Mouse (Mus musculus): ENCODE measurements around the gene Klf1. TPM values are rescaled to one million over a fixed set of nuclear protein-coding genes. Genes with fewer than 3 reads are reported as not detected.

Gene Klf1
- polyA plus RNA-seq, 1 experiment from 2014 or later = 0.56 TPM

- H3K27me3 ChIP-seq (replicated peaks; ENCODE audit: control insufficient read depth, insufficient read depth, low read length) = no peaks in the 10 kb centered on the region
- H3K9ac ChIP-seq (ENCODE audit: low read depth, low read length) = no peak overlapping the region
- no peak overlapping the region for H3K4me3 ChIP-seq (ENCODE audit: low read depth, low read length)
- H3K27ac ChIP-seq (ENCODE audit: low read depth, low read length) = no peak overlapping the region
- peaks cover 7% of the 10 kb centered on the region; the same call in 1 of the 2 replicates for H3K4me1 ChIP-seq (replicated peaks; ENCODE audit: control insufficient read depth, insufficient read depth, low read length)
- peak overlapping the region; percentile 82 for H3K4me2 ChIP-seq (replicated peaks; ENCODE audit: low read depth)
- H3K9me3 ChIP-seq (ENCODE audit: control insufficient read depth) = no peaks in the 10 kb centered on the region
- peaks cover 16% of the 10 kb centered on the region; the same call in 1 of the 2 replicates for H3K36me3 ChIP-seq (ENCODE audit: control insufficient read depth, insufficient read depth)
- no peak for TF ChIP-seq CTCF (IDR thresholded peaks at IDR 0.05; ENCODE audit: low read depth)
- 73% methylated on average over 4 of the region's 4 CpGs for WGBS
- no peak for ATAC-seq
Observed at GRCm38 (mm10) chr8:84873016-84873415, 28.7 kb upstream of the Klf1 start.

GRCm38 (mm10) chr8:84874339-84874738, 27.4 kb upstream of the Klf1 start:
- TF ChIP-seq CTCF (IDR thresholded peaks at IDR 0.05; ENCODE audit: low read depth) = no peak
- 83% methylated on average over 3 of the region's 3 CpGs for WGBS
- no peak for ATAC-seq
- H3K4me3 ChIP-seq (ENCODE audit: low read depth, low read length) = no peak overlapping the region
- no peak overlapping the region for H3K4me2 ChIP-seq (replicated peaks; ENCODE audit: low read depth)
- H3K27ac ChIP-seq (ENCODE audit: low read depth, low read length) = no peak overlapping the region
- H3K4me1 ChIP-seq (replicated peaks; ENCODE audit: control insufficient read depth, insufficient read depth, low read length) = peaks cover 7% of the 10 kb centered on the region; the same call in 1 of the 2 replicates
- no peak overlapping the region for H3K9ac ChIP-seq (ENCODE audit: low read depth, low read length)
- H3K27me3 ChIP-seq (replicated peaks; ENCODE audit: control insufficient read depth, insufficient read depth, low read length) = no peaks in the 10 kb centered on the region
- peaks cover 3% of the 10 kb centered on the region; the same call in 1 of the 2 replicates for H3K36me3 ChIP-seq (ENCODE audit: control insufficient read depth, insufficient read depth)
- H3K9me3 ChIP-seq (ENCODE audit: control insufficient read depth) = no peaks in the 10 kb centered on the region

DNA sequence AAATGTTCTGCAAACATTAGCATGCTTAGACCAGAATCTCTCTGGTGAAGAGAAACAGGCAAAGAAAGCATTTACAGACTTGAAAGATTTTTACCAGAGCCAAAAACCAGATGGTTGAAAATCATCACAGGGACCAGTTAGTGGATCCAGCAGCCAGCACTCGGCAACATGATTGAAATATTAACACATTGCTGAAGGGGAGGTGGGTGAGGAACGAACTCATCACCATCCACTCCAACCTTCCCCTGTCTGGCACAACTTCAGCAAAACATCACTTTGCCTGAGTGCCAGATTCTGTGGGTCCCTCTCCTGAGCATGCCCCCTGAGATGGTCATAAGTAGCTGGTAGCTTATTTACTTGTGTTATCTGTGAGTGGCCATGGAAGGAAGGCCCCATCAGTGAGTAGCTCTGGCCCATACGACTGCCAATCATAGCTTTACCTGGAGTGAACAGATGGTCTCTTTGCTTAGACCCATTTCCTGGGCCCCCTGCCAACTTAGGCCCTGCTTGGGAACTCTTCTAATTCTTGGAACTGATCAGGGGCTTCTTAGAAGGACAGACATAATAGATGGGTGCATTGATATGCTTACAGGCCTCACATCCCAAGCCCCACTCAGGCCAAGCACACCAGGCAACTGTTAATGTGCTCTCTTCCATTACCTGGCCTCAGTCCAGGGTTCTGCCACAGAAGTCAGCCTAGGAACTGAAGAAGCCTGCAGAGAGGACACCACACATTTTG, 24.3 kb upstream of the Klf1 start:
- Histone ChIP-seq H3K4me2 (replicated peaks; ENCODE audit: low read depth) (no peak overlapping the region), H3K4me3 (ENCODE audit: low read depth, low read length) (no peak overlapping the region), H3K27me3 (replicated peaks; ENCODE audit: control insufficient read depth, insufficient read depth, low read length) (no peaks in the 10 kb centered on the region), H3K4me1 (replicated peaks; ENCODE audit: control insufficient read depth, insufficient read depth, low read length) (peaks cover 3% of the 10 kb centered on the region; the same call in 1 of the 2 replicates), H3K36me3 (ENCODE audit: control insufficient read depth, insufficient read depth) (no peaks in the 10 kb centered on the region), H3K9me3 (ENCODE audit: control insufficient read depth) (no peaks in the 10 kb centered on the region), H3K9ac (ENCODE audit: low read depth, low read length) (no peak overlapping the region), H3K27ac (ENCODE audit: low read depth, low read length) (no peak overlapping the region)
- ATAC-seq = no peak
- TF ChIP-seq CTCF (IDR thresholded peaks at IDR 0.05; ENCODE audit: low read depth) = no peak
- WGBS = 83% methylated on average over 3 of the region's 3 CpGs

- H3K4me3 ChIP-seq (ENCODE audit: low read depth, low read length) = no peak overlapping the region
- WGBS = 84% methylated on average over 1 of the region's 1 CpGs
- no peak for TF ChIP-seq CTCF (IDR thresholded peaks at IDR 0.05; ENCODE audit: low read depth)
- no peaks in the 10 kb centered on the region for H3K4me1 ChIP-seq (replicated peaks; ENCODE audit: control insufficient read depth, insufficient read depth, low read length)
- no peak overlapping the region for H3K9ac ChIP-seq (ENCODE audit: low read depth, low read length)
- ATAC-seq = no peak
- H3K27me3 ChIP-seq (replicated peaks; ENCODE audit: control insufficient read depth, insufficient read depth, low read length) = no peaks in the 10 kb centered on the region
- no peaks in the 10 kb centered on the region for H3K36me3 ChIP-seq (ENCODE audit: control insufficient read depth, insufficient read depth)
- H3K27ac ChIP-seq (ENCODE audit: low read depth, low read length) = no peak overlapping the region
- H3K4me2 ChIP-seq (replicated peaks; ENCODE audit: low read depth) = no peak overlapping the region
- H3K9me3 ChIP-seq (ENCODE audit: control insufficient read depth) = no peaks in the 10 kb centered on the region
Observed at GRCm38 (mm10) chr8:84878915-84879314, 22.8 kb upstream of the Klf1 start.

DNA sequence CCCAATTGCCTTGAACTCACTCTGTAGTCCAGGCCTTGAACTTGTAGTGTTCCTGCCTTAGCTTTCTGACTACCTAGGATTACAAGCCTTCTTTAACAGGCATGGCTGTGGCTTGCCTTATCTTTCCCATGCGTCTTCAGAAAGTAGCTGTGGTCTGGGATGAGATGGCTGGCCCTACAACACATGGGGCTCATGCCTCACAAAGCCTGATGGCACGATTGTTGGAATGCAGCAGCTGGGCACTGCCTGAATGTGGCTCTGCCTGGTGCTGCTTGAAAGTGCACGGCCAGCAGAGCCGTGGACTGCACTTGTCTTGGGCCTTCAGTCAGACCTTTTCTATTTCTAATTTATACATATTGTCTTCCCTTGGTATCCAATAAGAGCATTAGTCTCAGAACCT, 17.0 kb upstream of the Klf1 start:
- Histone ChIP-seq H3K4me2 (replicated peaks; ENCODE audit: low read depth) (no peak overlapping the region), H3K4me3 (ENCODE audit: low read depth, low read length) (no peak overlapping the region), H3K9ac (ENCODE audit: low read depth, low read length) (no peak overlapping the region), H3K27me3 (replicated peaks; ENCODE audit: control insufficient read depth, insufficient read depth, low read length) (no peaks in the 10 kb centered on the region), H3K4me1 (replicated peaks; ENCODE audit: control insufficient read depth, insufficient read depth, low read length) (no peaks in the 10 kb centered on the region), H3K27ac (ENCODE audit: low read depth, low read length) (no peak overlapping the region), H3K36me3 (ENCODE audit: control insufficient read depth, insufficient read depth) (peaks cover 20% of the 10 kb centered on the region), H3K9me3 (ENCODE audit: control insufficient read depth) (no peaks in the 10 kb centered on the region)
- WGBS = 81% methylated on average over 4 of the region's 4 CpGs
- ATAC-seq = no peak
- TF ChIP-seq CTCF (IDR thresholded peaks at IDR 0.05; ENCODE audit: low read depth) = no peak

DNA sequence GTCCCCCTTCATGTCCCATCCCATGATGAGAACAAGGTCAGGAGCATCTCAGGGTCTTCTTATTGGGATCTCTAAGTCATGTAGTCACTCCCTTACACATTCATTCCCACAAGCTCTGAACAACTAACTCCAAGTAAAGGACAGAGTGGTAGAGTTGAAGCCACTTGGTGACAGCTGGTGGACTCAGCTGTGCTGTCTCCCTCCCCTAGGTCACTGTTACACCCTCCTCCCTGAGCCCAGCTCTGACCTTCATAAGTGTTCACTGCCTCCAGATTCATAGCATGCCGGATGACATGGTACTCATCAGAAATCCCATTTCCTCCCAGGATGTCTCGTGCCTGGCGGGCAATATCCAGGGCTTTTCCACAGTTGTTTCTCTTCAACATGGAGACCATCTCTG, 13.4 kb upstream of the Klf1 start:
- no peak overlapping the region for H3K4me3 ChIP-seq (ENCODE audit: low read depth, low read length)
- WGBS = 95% methylated on average over 3 of the region's 3 CpGs
- H3K4me2 ChIP-seq (replicated peaks; ENCODE audit: low read depth) = no peak overlapping the region
- ATAC-seq = no peak
- H3K9me3 ChIP-seq (ENCODE audit: control insufficient read depth) = no peaks in the 10 kb centered on the region
- H3K27ac ChIP-seq (ENCODE audit: low read depth, low read length) = no peak overlapping the region
- no peak overlapping the region for H3K9ac ChIP-seq (ENCODE audit: low read depth, low read length)
- H3K27me3 ChIP-seq (replicated peaks; ENCODE audit: control insufficient read depth, insufficient read depth, low read length) = no peaks in the 10 kb centered on the region
- H3K36me3 ChIP-seq (ENCODE audit: control insufficient read depth, insufficient read depth) = peaks cover 23% of the 10 kb centered on the region
- H3K4me1 ChIP-seq (replicated peaks; ENCODE audit: control insufficient read depth, insufficient read depth, low read length) = 0 out of 2 replicates have a peak, but pooled peaks cover 3% of the 10 kb centered on the region
- TF ChIP-seq CTCF (IDR thresholded peaks at IDR 0.05; ENCODE audit: low read depth) = no peak
